Mouse (Mus musculus): ENCODE results near the gene Psmd9.
"Not testable (repeated sequence)": the region's sequence is repeated elsewhere in the genome, so short reads cannot be mapped to it uniquely, and the experiment has no call there.

The Psmd9 gene

DNA sequence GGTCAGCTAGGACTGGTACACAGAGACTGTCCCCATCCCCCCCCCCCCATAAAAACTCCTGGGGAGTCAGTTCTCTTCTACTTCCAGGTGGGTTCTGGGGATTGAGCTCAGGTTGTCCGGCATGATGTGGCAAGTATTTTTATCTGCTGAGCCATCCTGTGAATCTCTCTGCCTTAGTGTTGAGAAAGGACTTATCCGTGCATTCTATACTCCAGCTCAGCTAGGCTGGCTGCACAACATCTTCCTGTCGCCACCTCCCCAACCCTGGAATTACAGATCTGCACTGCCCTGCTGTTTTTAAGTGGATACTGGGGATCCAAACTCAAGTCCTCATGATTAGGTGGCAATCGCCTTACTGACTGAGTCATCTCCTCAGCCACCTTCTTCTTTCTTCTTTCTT, 29.3 kb downstream of the Psmd9 start:
- H3K4me1 ChIP-seq (replicated peaks; ENCODE audit: low read depth, low read length): peaks cover 7% of the 10 kb centered on the region
- TF ChIP-seq CTCF (conservative IDR thresholded peaks at IDR 0.05; ENCODE audit: low read length): no peak
- TF ChIP-seq NANOG (IDR thresholded peaks at IDR 0.05; ENCODE audit: borderline replicate concordance, low read length): no peak
- no peak for TF ChIP-seq POU5F1 (IDR thresholded peaks at IDR 0.05; ENCODE audit: borderline replicate concordance, low read length)
- no peak overlapping the region for H3K4me3 ChIP-seq (replicated peaks; ENCODE audit: low read length)
- no peaks in the 10 kb centered on the region for H3K36me3 ChIP-seq (ENCODE audit: insufficient read depth, low read length)
- H3K9me3 ChIP-seq (ENCODE audit: low read length): no peaks in the 10 kb centered on the region
- H3K27me3 ChIP-seq (ENCODE audit: insufficient read depth, low read length): 0 out of 2 replicates have a peak, but pooled peaks cover under 1% of the 10 kb centered on the region

DNA sequence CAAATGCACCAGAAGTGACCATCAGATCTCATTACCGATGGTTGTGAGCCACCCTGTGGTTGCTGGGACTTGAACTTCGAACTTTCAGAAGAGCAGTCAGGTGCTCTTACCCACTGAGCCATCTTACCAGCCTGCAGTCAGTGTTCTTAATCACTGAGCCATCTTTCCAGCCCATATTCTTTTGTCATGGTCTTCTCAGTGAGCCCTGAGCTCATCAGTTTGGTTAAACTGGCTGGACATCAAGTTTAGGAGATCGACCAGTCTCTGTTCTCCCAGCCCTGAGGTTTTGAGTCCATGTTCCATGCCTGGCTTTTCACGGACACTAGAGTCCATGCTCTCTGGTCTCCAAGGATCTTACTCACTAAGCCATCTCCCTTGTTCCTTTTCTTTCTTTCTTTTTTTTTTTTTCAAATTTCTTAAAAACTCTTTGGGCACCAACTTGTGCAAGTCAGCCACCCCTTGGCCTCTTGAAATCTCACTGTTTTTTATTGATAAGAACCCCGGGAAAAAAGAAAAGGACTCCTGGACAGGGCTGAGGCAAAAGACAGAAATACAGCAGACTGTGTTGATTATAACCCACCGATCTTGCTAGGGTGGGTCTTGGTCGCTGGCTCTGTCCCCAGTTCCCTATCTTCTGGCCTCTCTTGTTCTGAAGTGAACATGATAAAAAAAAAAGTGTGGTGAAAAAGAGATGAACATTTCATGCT, 31.8 kb downstream of the Psmd9 start:
- H3K36me3 ChIP-seq (ENCODE audit: insufficient read depth, low read length); H3K4me1 ChIP-seq (replicated peaks; ENCODE audit: low read depth, low read length); H3K9me3 ChIP-seq (ENCODE audit: low read length); H3K4me3 ChIP-seq (replicated peaks; ENCODE audit: low read length); H3K27me3 ChIP-seq (ENCODE audit: insufficient read depth, low read length): not testable (repeated sequence)

DNA sequence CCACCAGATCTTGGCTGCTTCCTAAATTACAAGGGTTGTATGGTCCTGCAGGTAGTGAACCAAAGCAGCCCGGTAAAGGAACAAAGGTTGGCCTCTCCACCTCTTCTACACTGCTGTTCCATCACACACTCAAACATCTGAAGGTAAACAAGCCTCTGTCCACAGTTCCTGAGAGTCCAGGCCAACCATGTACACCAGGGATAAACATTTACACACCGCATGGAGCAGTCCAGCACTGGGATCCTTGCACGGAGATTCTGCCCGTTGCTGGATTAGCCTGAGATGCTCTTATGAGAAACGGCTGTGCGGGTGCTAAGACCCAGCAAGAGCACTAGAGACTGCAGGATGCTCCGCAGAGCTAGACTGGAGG, 32.3 kb downstream of the Psmd9 start:
- no peaks in the 10 kb centered on the region for H3K4me1 ChIP-seq (replicated peaks; ENCODE audit: low read depth, low read length)
- H3K27me3 ChIP-seq (ENCODE audit: insufficient read depth, low read length): no peaks in the 10 kb centered on the region
- TF ChIP-seq NANOG (IDR thresholded peaks at IDR 0.05; ENCODE audit: borderline replicate concordance, low read length) (no peak), CTCF (conservative IDR thresholded peaks at IDR 0.05; ENCODE audit: low read length) (no peak), POU5F1 (IDR thresholded peaks at IDR 0.05; ENCODE audit: borderline replicate concordance, low read length) (no peak)
- peaks cover 3% of the 10 kb centered on the region; the same call in 1 of the 2 replicates for H3K9me3 ChIP-seq (ENCODE audit: low read length)
- H3K4me3 ChIP-seq (replicated peaks; ENCODE audit: low read length): no peak overlapping the region
- no peaks in the 10 kb centered on the region for H3K36me3 ChIP-seq (ENCODE audit: insufficient read depth, low read length)

DNA sequence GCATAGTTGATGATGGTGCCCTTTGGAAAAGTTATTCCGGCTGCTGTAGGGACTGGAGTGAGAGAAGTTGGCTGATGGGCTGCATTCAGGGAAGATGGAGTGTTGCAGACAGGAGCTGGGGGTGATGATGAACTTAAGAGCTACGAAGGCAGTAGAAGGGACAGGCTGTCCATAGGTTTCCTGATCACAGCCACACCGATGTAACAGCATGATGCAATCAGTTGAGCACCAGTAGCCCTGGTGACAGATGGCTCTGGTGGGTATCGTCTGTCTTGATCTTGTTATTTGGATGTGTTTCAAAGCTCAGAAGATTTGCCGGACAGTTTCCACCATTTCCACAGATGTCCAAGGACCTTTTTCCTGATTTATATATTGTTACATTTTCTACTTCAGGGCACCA, 32.8 kb downstream of the Psmd9 start:
- no peaks in the 10 kb centered on the region for H3K4me1 ChIP-seq (replicated peaks; ENCODE audit: low read depth, low read length)
- no peak for TF ChIP-seq CTCF (conservative IDR thresholded peaks at IDR 0.05; ENCODE audit: low read length)
- no peak for TF ChIP-seq NANOG (IDR thresholded peaks at IDR 0.05; ENCODE audit: borderline replicate concordance, low read length)
- TF ChIP-seq POU5F1 (IDR thresholded peaks at IDR 0.05; ENCODE audit: borderline replicate concordance, low read length): no peak
- H3K36me3 ChIP-seq (ENCODE audit: insufficient read depth, low read length): no peaks in the 10 kb centered on the region
- no peaks in the 10 kb centered on the region for H3K27me3 ChIP-seq (ENCODE audit: insufficient read depth, low read length)
- no peak overlapping the region for H3K4me3 ChIP-seq (replicated peaks; ENCODE audit: low read length)
- H3K9me3 ChIP-seq (ENCODE audit: low read length): peaks cover 3% of the 10 kb centered on the region; the same call in 1 of the 2 replicates

GRCm38 (mm10) chr5:123202771-123203170, 33.6 kb downstream of the Psmd9 start:
- H3K4me3 ChIP-seq (replicated peaks; ENCODE audit: low read length); H3K27me3 ChIP-seq (ENCODE audit: insufficient read depth, low read length); H3K9me3 ChIP-seq (ENCODE audit: low read length); H3K4me1 ChIP-seq (replicated peaks; ENCODE audit: low read depth, low read length); H3K36me3 ChIP-seq (ENCODE audit: insufficient read depth, low read length): not testable (repeated sequence)
- TF ChIP-seq CTCF (conservative IDR thresholded peaks at IDR 0.05; ENCODE audit: low read length): peak; percentile 45

DNA sequence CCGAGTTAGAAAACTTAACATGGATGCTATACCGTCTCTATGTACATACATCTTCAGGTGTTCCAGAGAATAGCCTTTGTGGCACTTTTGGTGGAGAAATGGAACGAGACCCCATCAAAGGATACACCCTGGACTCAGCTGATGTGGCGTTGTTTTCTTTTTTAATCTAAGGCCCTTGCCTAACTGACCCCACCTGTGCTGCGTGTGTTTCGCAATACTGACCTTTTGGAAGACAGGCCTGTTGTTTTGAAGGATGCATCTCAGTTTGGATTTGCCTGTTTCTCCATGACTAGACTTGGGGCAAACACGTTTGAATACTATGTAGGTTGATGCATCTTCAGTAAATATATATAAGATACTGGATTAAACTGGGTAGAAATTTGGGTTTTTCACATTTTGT, 34.4 kb downstream of the Psmd9 start:
- not testable (repeated sequence) for H3K36me3 ChIP-seq (ENCODE audit: insufficient read depth, low read length); H3K27me3 ChIP-seq (ENCODE audit: insufficient read depth, low read length); H3K4me1 ChIP-seq (replicated peaks; ENCODE audit: low read depth, low read length); H3K4me3 ChIP-seq (replicated peaks; ENCODE audit: low read length); H3K9me3 ChIP-seq (ENCODE audit: low read length)

DNA sequence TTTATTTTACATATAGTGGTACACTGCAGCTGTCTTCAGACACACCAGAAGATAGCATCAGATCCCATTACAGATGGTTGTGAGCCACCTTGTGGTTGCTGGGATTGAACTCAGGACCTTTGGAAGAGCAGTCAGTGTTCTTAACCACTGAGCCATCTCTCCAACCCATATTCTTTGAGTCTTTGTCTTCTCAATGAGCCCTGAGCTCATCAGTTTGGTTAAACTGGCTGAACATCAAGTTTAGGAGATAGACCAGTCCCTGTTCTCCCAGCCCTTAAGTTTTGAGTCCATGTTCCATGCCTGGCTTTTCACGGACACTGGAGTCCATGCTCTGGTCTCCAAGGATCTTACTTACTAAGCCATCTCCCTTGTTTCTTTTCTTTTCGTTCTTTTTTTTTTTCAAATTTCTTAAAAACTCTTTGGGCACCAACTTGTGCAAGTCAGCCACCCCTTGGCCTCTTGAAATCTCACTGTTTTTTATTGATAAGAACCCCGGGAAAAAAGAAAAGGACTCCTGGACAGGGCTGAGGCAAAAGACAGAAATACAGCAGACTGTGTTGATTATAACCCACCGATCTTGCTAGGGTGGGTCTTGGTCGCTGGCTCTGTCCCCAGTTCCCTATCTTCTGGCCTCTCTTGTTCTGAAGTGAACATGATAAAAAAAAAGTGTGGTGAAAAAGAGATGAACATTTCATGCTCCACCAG, 53.3 kb downstream of the Psmd9 start:
- not testable (repeated sequence) for H3K36me3 ChIP-seq (ENCODE audit: insufficient read depth, low read length); H3K4me3 ChIP-seq (replicated peaks; ENCODE audit: low read length); H3K4me1 ChIP-seq (replicated peaks; ENCODE audit: low read depth, low read length); H3K27me3 ChIP-seq (ENCODE audit: insufficient read depth, low read length)
- H3K9me3 ChIP-seq (ENCODE audit: low read length): peaks cover 14% of the 10 kb centered on the region

- no peaks in the 10 kb centered on the region for H3K36me3 ChIP-seq (ENCODE audit: insufficient read depth, low read length)
- 0 out of 2 replicates have a peak, but pooled peaks cover 2% of the 10 kb centered on the region for H3K4me1 ChIP-seq (replicated peaks; ENCODE audit: low read depth, low read length)
- H3K4me3 ChIP-seq (replicated peaks; ENCODE audit: low read length): no peak overlapping the region
- peaks cover 14% of the 10 kb centered on the region for H3K9me3 ChIP-seq (ENCODE audit: low read length)
- H3K27me3 ChIP-seq (ENCODE audit: insufficient read depth, low read length): no peaks in the 10 kb centered on the region
- TF ChIP-seq POU5F1 (IDR thresholded peaks at IDR 0.05; ENCODE audit: borderline replicate concordance, low read length) (no peak), NANOG (IDR thresholded peaks at IDR 0.05; ENCODE audit: borderline replicate concordance, low read length) (no peak), CTCF (conservative IDR thresholded peaks at IDR 0.05; ENCODE audit: low read length) (no peak)
Observed at GRCm38 (mm10) chr5:123223051-123223410, 53.8 kb downstream of the Psmd9 start.

GRCm38 (mm10) chr5:123223861-123224260, 54.6 kb downstream of the Psmd9 start:
- not testable (repeated sequence) for H3K4me3 ChIP-seq (replicated peaks; ENCODE audit: low read length); H3K36me3 ChIP-seq (ENCODE audit: insufficient read depth, low read length); H3K4me1 ChIP-seq (replicated peaks; ENCODE audit: low read depth, low read length); H3K27me3 ChIP-seq (ENCODE audit: insufficient read depth, low read length)
- TF ChIP-seq CTCF (conservative IDR thresholded peaks at IDR 0.05; ENCODE audit: low read length): peak; percentile 52
- peaks cover 11% of the 10 kb centered on the region for H3K9me3 ChIP-seq (ENCODE audit: low read length)

Measured in E14TG2a.4 (cell line).